Mouse (Mus musculus) telencephalon, adult 2 months (tissue): Measurements from ENCODE around the gene Vsig10.
"Not testable (repeated sequence)": the region's sequence is repeated elsewhere in the genome, so short reads cannot be mapped to it uniquely, and the experiment has no call there.

Experiments used
- DNase-seq: peaks from one replicate; pipeline ENCODE4 v3.0.0-alpha.2; 2011; ENCODE audit warnings: low read depth, low spot score

Vsig10 gene

GRCm38 (mm10) chr5:117303691-117304579 lies 14.9 kb upstream of the Vsig10 start:
- DNase-seq: no peak

GRCm38 (mm10) chr5:117304947-117305346 lies 13.9 kb upstream of the Vsig10 start:
- DNase-seq: peak; percentile 48

GRCm38 (mm10) chr5:117305754-117306153 lies 13.1 kb upstream of the Vsig10 start:
- no peak for DNase-seq

- DNase-seq: no peak
Observed at GRCm38 (mm10) chr5:117306826-117307225, 12.1 kb upstream of the Vsig10 start.

- no peak for DNase-seq
Observed at GRCm38 (mm10) chr5:117307699-117308098, 11.2 kb upstream of the Vsig10 start.

- no peak for DNase-seq
Observed at GRCm38 (mm10) chr5:117313420-117313819, 5.5 kb upstream of the Vsig10 start.

GRCm38 (mm10) chr5:117313909-117314308 lies 5.0 kb upstream of the Vsig10 start:
- no peak for DNase-seq

GRCm38 (mm10) chr5:117314587-117315428 lies 4.1 kb upstream of the Vsig10 start:
- DNase-seq: no peak

GRCm38 (mm10) chr5:117323751-117324150 lies 4.9 kb downstream of the Vsig10 start:
- no peak for DNase-seq

- DNase-seq: no peak
Observed at GRCm38 (mm10) chr5:117326408-117326807, 7.5 kb downstream of the Vsig10 start.

GRCm38 (mm10) chr5:117330457-117330856 lies 11.6 kb downstream of the Vsig10 start:
- no peak for DNase-seq

GRCm38 (mm10) chr5:117337999-117338398 lies 19.1 kb downstream of the Vsig10 start:
- DNase-seq: no peak

- no peak for DNase-seq
Observed at GRCm38 (mm10) chr5:117338503-117338902, 19.6 kb downstream of the Vsig10 start.

- no peak for DNase-seq
Observed at GRCm38 (mm10) chr5:117340081-117340480, 21.2 kb downstream of the Vsig10 start.

GRCm38 (mm10) chr5:117341896-117342295 lies 23.0 kb downstream of the Vsig10 start:
- no peak for DNase-seq

GRCm38 (mm10) chr5:117344496-117344895 lies 25.6 kb downstream of the Vsig10 start:
- DNase-seq: not testable (repeated sequence)

GRCm38 (mm10) chr5:117345432-117345976 lies 26.6 kb downstream of the Vsig10 start:
- no peak for DNase-seq

GRCm38 (mm10) chr5:117346281-117346680 lies 27.4 kb downstream of the Vsig10 start:
- no peak for DNase-seq

GRCm38 (mm10) chr5:117347011-117347410 lies 28.1 kb downstream of the Vsig10 start:
- no peak for DNase-seq

GRCm38 (mm10) chr5:117347838-117348237 lies 29.0 kb downstream of the Vsig10 start:
- no peak for DNase-seq

- no peak for DNase-seq
Observed at GRCm38 (mm10) chr5:117348279-117348678, 29.4 kb downstream of the Vsig10 start.

- no peak for DNase-seq
Observed at GRCm38 (mm10) chr5:117354121-117354520, 35.2 kb downstream of the Vsig10 start.
